In the genomic region with DNA sequence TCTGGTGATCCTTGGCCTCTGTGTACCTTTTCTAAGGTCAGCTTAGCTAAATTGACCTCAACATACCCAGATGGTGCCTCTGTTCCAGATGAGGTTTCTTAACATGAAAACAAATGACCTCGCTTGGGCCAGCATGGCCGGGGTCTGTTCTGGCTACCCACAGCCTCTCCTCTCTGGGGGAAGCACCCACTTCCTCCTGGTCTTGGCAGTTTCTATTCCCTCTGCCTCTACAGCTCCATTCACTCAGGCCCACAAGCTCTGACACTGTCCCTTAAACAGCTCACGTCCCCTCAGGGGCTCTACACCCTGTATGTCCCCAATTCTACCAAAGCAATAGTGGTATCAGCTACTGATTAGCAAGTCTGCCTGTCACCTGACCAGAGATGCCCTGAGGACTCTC, we compare ENCODE assay signal across 11 mouse cellular contexts.
"Had no signal": no experiment of that assay in that cellular context is flagged by ENCODE, and none has a peak within 500 bp of the region (broad histone marks: within the 10 kb centered on the region; RNA-seq: fewer than 3 reads in every experiment).

No protein-coding gene starts in this region.

- H3K36me3 ChIP-seq: midbrain, embryonic 15.5 days; neural tube, embryonic 12.5 days had no signal

- H3K9me3 ChIP-seq: midbrain, embryonic 15.5 days; neural tube, embryonic 12.5 days had no signal

- ATAC-seq: midbrain, embryonic 15.5 days had no signal

- H3K27ac ChIP-seq: limb, embryonic 13.5 days; liver, embryonic 14.5 days; midbrain, embryonic 15.5 days; neural tube, embryonic 12.5 days had no signal

- H3K4me3 ChIP-seq: limb, embryonic 13.5 days; midbrain, embryonic 15.5 days; neural tube, embryonic 12.5 days had no signal

- H3K9ac ChIP-seq: limb, embryonic 13.5 days; liver, embryonic 14.5 days; midbrain, embryonic 15.5 days; neural tube, embryonic 12.5 days had no signal

- H3K4me2 ChIP-seq: limb, embryonic 13.5 days; midbrain, embryonic 11.5 days; midbrain, embryonic 15.5 days; neural tube, embryonic 12.5 days had no signal

- H3K4me1 ChIP-seq: neural tube, embryonic 12.5 days had no signal

- DNase-seq: kidney, postnatal 14 days; layer of hippocampus, adult 9-11 months; layer of hippocampus, postnatal 36 days; lung, adult 18-20 months; thymus, adult 2 months; thymus, postnatal 25 days had no signal

- H3K27me3 ChIP-seq: limb, embryonic 13.5 days; midbrain, embryonic 15.5 days; neural tube, embryonic 12.5 days had no signal
